In genomic region chr11:99272721-99273120, GRCm38 (mm10) we compare ENCODE assay signal across 13 mouse cellular contexts. TPM values are rescaled to one million over a fixed set of nuclear protein-coding genes. Genes with fewer than 3 reads are reported as not detected.
"Had no signal": no experiment of that assay in that cellular context is flagged by ENCODE, and none has a peak within 500 bp of the region (broad histone marks: within the 10 kb centered on the region; RNA-seq: fewer than 3 reads in every experiment).

No protein-coding gene starts in this region.

- ATAC-seq: midbrain, embryonic 16.5 days had no signal

- DNase-seq: lung, adult 18-20 months; lung, embryonic 14.5 days; lung, postnatal 10 days; lung, postnatal 4 days; midbrain, embryonic 14.5 days; right cerebral cortex, postnatal 14 days; thymus, adult 2 months; thymus, postnatal 25 days; thymus, postnatal 4 days had no signal

RNA-seq across cellular contexts. Expression of gene Krt24, which starts 12.3 kb away (rescaled TPM):
- total RNA-seq: megakaryocyte, adult 5-6 weeks; megakaryocyte-erythroid progenitor cell, adult 5-6 weeks; neutrophil, adult 5-6 weeks had no signal

RNA-seq across cellular contexts. Expression of gene Krt222, which starts 28.8 kb away (rescaled TPM):
- total RNA-seq: megakaryocyte, adult 5-6 weeks; megakaryocyte-erythroid progenitor cell, adult 5-6 weeks had no signal

RNA-seq across cellular contexts. Expression of gene Krt25, which starts 50.0 kb away (rescaled TPM):
- total RNA-seq: megakaryocyte, adult 5-6 weeks; megakaryocyte-erythroid progenitor cell, adult 5-6 weeks; neutrophil, adult 5-6 weeks had no signal
